Mouse (Mus musculus): ENCODE data around the gene Kng1. TPM values are rescaled to one million over a fixed set of nuclear protein-coding genes. Genes with fewer than 3 reads are reported as not detected.
A peak's percentile ranks its signal among the peaks of the same experiment; 100 is the strongest.

Gene Kng1
- total RNA-seq, 2 experiments from 2014 or later: not detected

DNA sequence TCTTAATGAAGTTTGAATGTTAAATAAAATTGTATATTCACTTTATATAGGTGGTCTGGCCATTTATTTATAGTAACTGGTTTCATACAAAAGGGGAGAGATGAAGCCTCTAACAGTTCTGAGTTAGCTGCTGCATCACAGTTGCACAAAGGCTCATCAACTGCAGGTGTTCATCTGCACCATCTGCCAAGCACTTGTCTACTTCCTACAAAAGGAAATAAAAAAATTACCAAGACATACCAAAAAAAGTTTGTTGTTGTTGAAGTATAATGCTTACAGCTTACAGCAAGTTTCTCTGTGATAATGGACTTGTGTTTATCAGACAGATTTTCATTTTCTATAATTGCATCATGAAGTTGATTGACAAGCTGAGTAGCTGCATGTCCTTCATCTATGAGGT, 56.2 kb downstream of the Kng1 start:
- DNase-seq (ENCODE audit: low spot score in 2 of 2): no peak

- no peak for DNase-seq (ENCODE audit: low spot score in 2 of 2)
These were observed 56.9 kb downstream of the Kng1 start for GRCm38 (mm10) chr16:23114339-23115171.

DNA sequence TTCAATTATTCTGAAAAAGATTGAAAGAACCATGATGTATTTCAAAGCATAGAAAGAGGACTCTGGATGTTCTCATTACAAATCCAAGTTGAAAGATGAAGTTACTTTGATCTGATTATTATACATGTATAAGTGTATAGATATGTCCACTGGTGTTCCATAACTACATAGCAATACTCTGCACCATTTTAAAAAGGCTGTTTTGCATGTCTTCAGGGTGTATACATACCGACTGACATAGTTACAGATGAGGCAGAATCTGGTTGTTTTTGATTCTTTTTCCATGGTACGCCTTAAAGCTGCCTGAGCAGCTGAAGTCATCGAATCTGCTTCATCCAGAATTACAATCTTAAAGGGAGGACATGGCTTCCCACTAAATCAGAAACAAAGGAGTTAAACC, 57.8 kb downstream of the Kng1 start:
- DNase-seq (ENCODE audit: low spot score in 2 of 2): no peak

- no peak for DNase-seq (ENCODE audit: low spot score in 2 of 2)
These were observed 59.5 kb downstream of the Kng1 start for GRCm38 (mm10) chr16:23117173-23117572.

- no peak for DNase-seq (ENCODE audit: low spot score in 2 of 2)
These were observed 64.8 kb downstream of the Kng1 start for GRCm38 (mm10) chr16:23122446-23122845.

DNA sequence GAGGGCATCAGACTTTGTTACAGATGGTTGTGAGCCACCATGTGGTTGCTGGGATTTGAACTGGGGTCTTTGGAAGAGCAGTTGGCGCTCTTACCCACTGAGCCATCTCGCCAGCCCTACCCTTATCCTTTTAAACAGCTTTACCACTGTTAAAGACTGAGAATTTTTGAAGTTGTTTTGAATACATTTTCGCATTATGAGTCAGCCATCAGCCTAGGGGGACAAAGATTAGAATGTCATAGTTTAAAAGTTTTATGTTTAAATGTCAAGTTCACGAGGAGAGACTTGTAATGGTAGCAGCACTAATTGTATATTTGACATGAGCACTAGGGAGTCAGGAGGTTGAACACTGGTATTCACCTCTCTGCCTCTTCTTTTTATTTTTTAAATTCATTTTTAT, 65.4 kb downstream of the Kng1 start:
- DNase-seq (ENCODE audit: low spot score in 2 of 2): no peak

GRCm38 (mm10) chr16:23124398-23124797, 66.7 kb downstream of the Kng1 start:
- DNase-seq (ENCODE audit: low spot score in 2 of 2): no peak

GRCm38 (mm10) chr16:23127311-23127672, 69.6 kb downstream of the Kng1 start:
- no peak for DNase-seq (ENCODE audit: low spot score in 2 of 2)

DNA sequence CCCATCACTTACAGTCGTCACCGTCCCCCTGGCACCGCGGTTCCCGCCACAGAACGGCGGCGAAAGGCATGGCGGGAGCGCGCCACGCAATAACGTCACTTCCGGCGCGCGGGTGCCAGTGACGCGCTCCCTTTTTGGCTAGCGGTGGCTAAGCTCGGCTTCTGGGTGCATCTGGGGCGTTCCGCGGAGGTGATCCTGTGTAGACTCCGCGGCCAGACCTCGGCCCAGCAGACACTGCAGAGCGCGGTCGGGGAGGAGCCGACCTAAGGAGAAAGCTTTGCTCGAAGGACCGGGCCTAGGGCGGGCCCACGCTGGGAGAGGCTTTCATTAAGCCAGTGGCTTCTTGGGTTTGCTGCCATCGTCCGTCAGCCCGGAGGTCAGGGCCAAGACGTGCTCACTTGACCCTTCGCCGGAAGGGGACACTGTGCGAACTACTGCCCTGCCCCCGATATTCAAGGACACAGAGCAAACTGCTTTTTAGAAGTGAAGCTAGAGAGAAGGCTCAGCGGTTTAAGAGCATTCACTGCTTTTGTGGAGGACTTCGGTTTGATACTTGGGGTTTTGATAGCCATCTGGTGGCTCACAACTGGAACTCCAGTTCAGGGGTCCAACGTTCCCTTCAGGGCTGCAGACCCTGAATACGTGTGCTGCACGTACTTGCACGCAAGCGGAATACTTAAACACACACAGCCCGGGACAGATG, 70.2 kb downstream of the Kng1 start, which contains the start of gene Rfc4:
TSS of gene Rfc4 (minus strand) at position 65 of the 703 bp plus-strand sequence.
- peak; percentile 88 to 94 for DNase-seq (ENCODE audit: low spot score in 2 of 2)

- no peak for DNase-seq (ENCODE audit: low spot score in 2 of 2)
These were observed 72.6 kb downstream of the Kng1 start for GRCm38 (mm10) chr16:23130303-23130702.

Small RNA genes lying within 50 kb of the gene (microRNA-seq; reads per million reads assigned to microRNA genes)
- 4.2 to 8.8 reads per million in 2 experiments for gene Gm49346

Other genes with a start within 250 kb of the Kng1 start
- gene Crygs, start 246.3 kb upstream of the Kng1 start, total RNA-seq (2021): not detected
- gene Tbccd1, start 200.2 kb upstream of the Kng1 start, total RNA-seq (2021): 10 to 100 TPM; 15.0 to 16.4 TPM
- gene Dnajb11, start 200.0 kb upstream of the Kng1 start, total RNA-seq (2021): 10 to 100 TPM; 67.0 to 69.8 TPM
- gene Ahsg, start 166.6 kb upstream of the Kng1 start, total RNA-seq (2021): not detected
- under 1 TPM; 0.22 to 0.30 TPM for gene Fetub, start 139.5 kb upstream of the Kng1 start, total RNA-seq (2021)
- gene Hrg, start 106.8 kb upstream of the Kng1 start, total RNA-seq (2021): not detected
- not detected for gene Kng2, start 28.4 kb upstream of the Kng1 start, total RNA-seq (2021)
- gene Eif4a2, start 49.6 kb downstream of the Kng1 start, total RNA-seq (2021): 100 to 1,000 TPM; 905 to 926 TPM
- gene Rfc4, start 69.9 kb downstream of the Kng1 start, total RNA-seq (2021): 1 to 10 TPM; 2.5 to 3.9 TPM
- not detected for gene Adipoq, start 88.7 kb downstream of the Kng1 start, total RNA-seq (2021)
- gene St6gal1, start 166.9 kb downstream of the Kng1 start, total RNA-seq (2021): 10 to 100 TPM; 15.9 to 16.3 TPM